Mouse (Mus musculus): Measurements from ENCODE around the gene Gm10053. TPM values are rescaled to one million over a fixed set of nuclear protein-coding genes. Genes with fewer than 3 reads are reported as not detected.

The Gm10053 gene
- polyA plus RNA-seq, 1 experiment from 2014 or later = 154 TPM

DNA sequence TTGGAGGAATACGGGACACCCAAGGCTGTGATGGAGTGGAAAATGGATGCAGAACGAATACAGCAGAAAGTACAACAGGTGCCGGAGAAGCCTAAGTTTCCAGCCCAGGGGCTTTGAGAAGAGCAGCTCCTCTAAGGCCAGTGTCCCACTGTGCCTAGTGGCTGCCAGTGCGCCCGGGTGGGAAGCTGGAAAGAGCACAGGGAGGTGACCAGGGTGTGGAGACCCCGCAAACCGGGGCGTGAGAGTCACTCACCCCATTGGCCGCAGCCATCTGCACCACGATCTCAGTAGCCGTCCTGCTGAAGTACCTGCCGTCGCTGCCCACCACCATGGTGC is 14.2 kb upstream of the Gm10053 start:
- no peaks in the 10 kb centered on the region for H3K36me3 ChIP-seq (ENCODE audit: insufficient read depth, low read length)
- peak; percentile 11; the same call in 1 of the 2 replicates for ATAC-seq
- TF ChIP-seq CTCF (IDR thresholded peaks at IDR 0.05) = no peak
- no peak for TF ChIP-seq EP300 (IDR thresholded peaks at IDR 0.05)
- no peak overlapping the region for H3K27ac ChIP-seq (ENCODE audit: low read length)
- WGBS = 20% methylated on average over 13 of the region's 13 CpGs
- no peak for DNase-seq (ENCODE audit: low spot score)
- peak overlapping the region; percentile 78 for H3K4me2 ChIP-seq (replicated peaks; ENCODE audit: low read depth, low read length)
- H3K9ac ChIP-seq (replicated peaks; ENCODE audit: low read depth) = no peak overlapping the region; the same call in 1 of the 2 replicates
- H3K27me3 ChIP-seq (replicated peaks; ENCODE audit: insufficient read depth, low read length) = no peaks in the 10 kb centered on the region
- no peaks in the 10 kb centered on the region for H3K9me3 ChIP-seq (ENCODE audit: low read length)
- H3K4me3 ChIP-seq (ENCODE audit: low read depth, low read length) = peak overlapping the region; percentile 48
- H3K4me1 ChIP-seq (ENCODE audit: insufficient read depth, low read depth, low read length) = no peaks in the 10 kb centered on the region

- TF ChIP-seq EP300 (IDR thresholded peaks at IDR 0.05) (no peak), CTCF (IDR thresholded peaks at IDR 0.05) (peak; percentile 60)
- Histone ChIP-seq H3K9ac (replicated peaks; ENCODE audit: low read depth) (no peak within 1 kb of the TSS; the same call in 1 of the 2 replicates), H3K27me3 (replicated peaks; ENCODE audit: insufficient read depth, low read length) (no peaks in the 10 kb centered on the region), H3K27ac (ENCODE audit: low read length) (no peak within 1 kb of the TSS), H3K9me3 (ENCODE audit: low read length) (no peaks in the 10 kb centered on the region), H3K4me3 (ENCODE audit: low read depth, low read length) (peak within 1 kb of the TSS; percentile 48), H3K4me1 (ENCODE audit: insufficient read depth, low read depth, low read length) (no peaks in the 10 kb centered on the region), H3K4me2 (replicated peaks; ENCODE audit: low read depth, low read length) (peak within 1 kb of the TSS; percentile 78), H3K36me3 (ENCODE audit: insufficient read depth, low read length) (no peaks in the 10 kb centered on the region)
- peak; percentile 85 for ATAC-seq
- 5% methylated on average over 20 of the region's 39 CpGs for WGBS
- peak; percentile 54 for DNase-seq (ENCODE audit: low spot score)
These were observed 13.7 kb upstream of the Gm10053 start, which contains the start of gene Pgm5 for GRCm38 (mm10) chr19:24861612-24862451. TSS of gene Pgm5 (minus strand) at chr19:24861855.

GRCm38 (mm10) chr19:24865436-24865835 is 10.1 kb upstream of the Gm10053 start:
- TF ChIP-seq EP300 (IDR thresholded peaks at IDR 0.05) (no peak), CTCF (IDR thresholded peaks at IDR 0.05) (no peak)
- 83% methylated on average over 9 of the region's 9 CpGs for WGBS
- ATAC-seq = no peak

DNA sequence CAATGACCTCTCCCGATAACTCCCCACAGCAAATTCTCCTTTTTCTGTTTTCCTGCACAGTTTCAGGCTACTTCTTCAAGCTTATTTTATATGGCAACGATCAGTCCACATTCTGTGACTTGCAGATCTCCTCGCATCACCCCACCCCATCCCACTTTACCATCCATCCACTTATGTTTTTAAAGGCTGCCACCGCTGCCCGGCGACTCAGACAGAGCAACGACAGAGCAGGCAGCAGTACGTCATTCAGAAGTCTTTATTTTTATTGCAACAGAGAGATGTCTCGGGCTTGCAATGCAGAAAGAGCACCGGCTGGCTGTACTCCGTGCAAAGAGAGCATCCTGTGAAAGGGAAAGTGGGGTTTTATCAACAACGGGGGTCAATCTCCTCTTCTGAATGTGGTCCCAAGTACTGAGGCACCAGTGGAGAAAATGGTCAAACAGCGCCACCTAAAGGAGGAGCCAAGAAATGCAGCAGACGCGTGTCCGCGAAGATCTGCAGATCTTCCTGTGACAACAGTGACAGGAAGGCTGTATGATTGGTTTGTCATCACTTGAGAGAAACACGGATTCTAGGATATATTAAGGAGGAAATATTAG is 4.3 kb upstream of the Gm10053 start:
- Histone ChIP-seq H3K27ac (ENCODE audit: low read length) (no peak overlapping the region), H3K36me3 (ENCODE audit: insufficient read depth, low read length) (no peaks in the 10 kb centered on the region), H3K4me3 (ENCODE audit: low read depth, low read length) (peak overlapping the region; percentile 26; the same call in 1 of the 2 replicates), H3K9me3 (ENCODE audit: low read length) (no peaks in the 10 kb centered on the region), H3K4me2 (replicated peaks; ENCODE audit: low read depth, low read length) (peak overlapping the region; percentile 42; the same call in 1 of the 2 replicates), H3K4me1 (ENCODE audit: insufficient read depth, low read depth, low read length) (no peaks in the 10 kb centered on the region), H3K27me3 (replicated peaks; ENCODE audit: insufficient read depth, low read length) (no peaks in the 10 kb centered on the region), H3K9ac (replicated peaks; ENCODE audit: low read depth) (no peak overlapping the region)
- TF ChIP-seq EP300 (IDR thresholded peaks at IDR 0.05) = no peak
- peak; percentile 98 for TF ChIP-seq CTCF (IDR thresholded peaks at IDR 0.05)
- DNase-seq (ENCODE audit: low spot score) = peak; percentile 77
- ATAC-seq = peak; percentile 57
- WGBS = 11% methylated on average over 18 of the region's 18 CpGs

More at GRCm38 (mm10) chr19:24865436-24865835, 10.1 kb upstream of the Gm10053 start:
- no peak overlapping the region for H3K4me2 ChIP-seq (replicated peaks; ENCODE audit: low read depth, low read length)
- no peak overlapping the region for H3K9ac ChIP-seq (replicated peaks; ENCODE audit: low read depth)
- H3K4me3 ChIP-seq (ENCODE audit: low read depth, low read length) = no peak overlapping the region
- DNase-seq (ENCODE audit: low spot score) = no peak
- H3K9me3 ChIP-seq (ENCODE audit: low read length) = no peaks in the 10 kb centered on the region
- H3K4me1 ChIP-seq (ENCODE audit: insufficient read depth, low read depth, low read length) = no peaks in the 10 kb centered on the region
- H3K27me3 ChIP-seq (replicated peaks; ENCODE audit: insufficient read depth, low read length) = no peaks in the 10 kb centered on the region
- H3K36me3 ChIP-seq (ENCODE audit: insufficient read depth, low read length) = no peaks in the 10 kb centered on the region
- no peak overlapping the region for H3K27ac ChIP-seq (ENCODE audit: low read length)

DNA sequence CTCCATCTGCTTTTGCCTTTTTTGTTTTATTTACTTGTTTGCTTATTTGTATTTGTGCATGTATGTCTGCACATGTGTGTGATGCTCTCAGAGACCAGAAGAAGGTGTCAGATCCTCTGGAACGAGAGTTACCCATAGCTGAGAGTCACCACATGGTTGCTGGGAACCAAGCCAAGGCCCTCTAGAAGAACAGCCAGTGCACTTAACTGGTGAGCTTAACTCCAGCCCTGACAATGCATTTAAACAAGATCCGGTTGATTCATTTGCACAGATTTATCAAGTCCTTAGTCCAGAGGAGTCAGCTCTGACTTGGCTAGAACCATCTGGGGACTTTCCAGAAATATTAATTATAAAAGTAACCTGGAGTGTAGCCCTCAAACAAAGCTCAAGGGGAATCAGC is 1.6 kb upstream of the Gm10053 start:
- H3K4me2 ChIP-seq (replicated peaks; ENCODE audit: low read depth, low read length) = no peak overlapping the region
- ATAC-seq = no peak
- no peaks in the 10 kb centered on the region for H3K27me3 ChIP-seq (replicated peaks; ENCODE audit: insufficient read depth, low read length)
- no peaks in the 10 kb centered on the region for H3K36me3 ChIP-seq (ENCODE audit: insufficient read depth, low read length)
- no peaks in the 10 kb centered on the region for H3K4me1 ChIP-seq (ENCODE audit: insufficient read depth, low read depth, low read length)
- 21% methylated on average over 2 of the region's 2 CpGs for WGBS
- no peak overlapping the region for H3K4me3 ChIP-seq (ENCODE audit: low read depth, low read length)
- H3K9ac ChIP-seq (replicated peaks; ENCODE audit: low read depth) = no peak overlapping the region
- peak; percentile 34 for DNase-seq (ENCODE audit: low spot score)
- H3K27ac ChIP-seq (ENCODE audit: low read length) = no peak overlapping the region
- H3K9me3 ChIP-seq (ENCODE audit: low read length) = no peaks in the 10 kb centered on the region
- TF ChIP-seq EP300 (IDR thresholded peaks at IDR 0.05) (no peak), CTCF (IDR thresholded peaks at IDR 0.05) (no peak)

GRCm38 (mm10) chr19:24881237-24881636 is 5.8 kb downstream of the Gm10053 start:
- no peaks in the 10 kb centered on the region for H3K36me3 ChIP-seq (ENCODE audit: insufficient read depth, low read length)
- H3K4me3 ChIP-seq (ENCODE audit: low read depth, low read length) = no peak overlapping the region
- H3K27me3 ChIP-seq (replicated peaks; ENCODE audit: insufficient read depth, low read length) = no peaks in the 10 kb centered on the region
- no peak overlapping the region for H3K9ac ChIP-seq (replicated peaks; ENCODE audit: low read depth)
- ATAC-seq = peak; percentile 52
- DNase-seq (ENCODE audit: low spot score) = peak; percentile 69
- TF ChIP-seq EP300 (IDR thresholded peaks at IDR 0.05) (no peak), CTCF (IDR thresholded peaks at IDR 0.05) (no peak)
- no peak overlapping the region for H3K4me2 ChIP-seq (replicated peaks; ENCODE audit: low read depth, low read length)
- H3K9me3 ChIP-seq (ENCODE audit: low read length) = no peaks in the 10 kb centered on the region
- no peak overlapping the region for H3K27ac ChIP-seq (ENCODE audit: low read length)
- no peaks in the 10 kb centered on the region for H3K4me1 ChIP-seq (ENCODE audit: insufficient read depth, low read depth, low read length)
- 44% methylated on average over 4 of the region's 4 CpGs for WGBS

Measured in lung, postnatal 0 days (tissue).